Comparison of ENCODE assay signal across 14 mouse cellular contexts in the genomic region with DNA sequence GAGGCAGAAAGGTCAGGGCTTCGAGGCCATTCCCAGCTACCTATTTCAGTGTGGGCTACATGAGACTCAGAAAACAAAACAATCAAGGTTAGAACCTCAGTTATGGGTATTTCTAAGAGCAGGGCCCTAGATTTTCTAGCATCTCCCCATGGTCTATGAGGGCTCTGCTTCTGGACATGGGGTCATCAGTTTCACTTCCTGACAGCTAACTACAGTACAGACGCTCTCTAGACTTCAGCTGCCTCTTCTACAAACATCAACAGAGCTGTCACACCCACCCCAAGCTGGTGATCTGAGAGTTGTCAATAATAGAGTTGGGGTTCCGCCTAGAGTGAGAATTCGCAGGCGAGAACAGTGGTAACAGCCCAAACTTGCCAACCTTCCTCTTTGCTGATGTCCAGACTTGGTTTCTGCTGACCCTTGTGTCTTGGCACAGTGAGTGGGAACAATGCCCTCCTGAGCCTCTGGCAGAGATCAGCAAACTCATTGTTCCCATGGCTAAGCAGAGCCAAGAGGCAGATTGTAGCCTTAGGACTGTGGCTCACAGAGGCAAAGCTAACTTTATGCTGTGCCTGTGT. TPM values are rescaled to one million over a fixed set of nuclear protein-coding genes. Genes with fewer than 3 reads are reported as not detected.
DNase-seq lines count a peak whose midpoint lies in the region; ATAC-seq lines count a peak whose summit lies in the region.
"Had no signal": no experiment of that assay in that cellular context is flagged by ENCODE, and none has a peak within 500 bp of the region (broad histone marks: within the 10 kb centered on the region; RNA-seq: fewer than 3 reads in every experiment).

No protein-coding gene starts in this region.

- H3K36me3 ChIP-seq in heart, embryonic 12.5 days = no peaks in the 10 kb centered on the region
- H3K36me3 ChIP-seq in splenic B cell, adult 2 months (ENCODE audit: control insufficient read depth, insufficient read depth, low read length, poor library complexity, severe bottlenecking) = no peaks in the 10 kb centered on the region
- H3K36me3 ChIP-seq: embryonic facial prominence, embryonic 12.5 days; forebrain, embryonic 15.5 days; intestine, embryonic 15.5 days had no signal

- H3K27me3 ChIP-seq in heart, embryonic 12.5 days (replicated peaks) = no peaks in the 10 kb centered on the region
- H3K27me3 ChIP-seq in splenic B cell, adult 2 months (ENCODE audit: control insufficient read depth, insufficient read depth, low read length, poor library complexity, severe bottlenecking) = no peaks in the 10 kb centered on the region
- H3K27me3 ChIP-seq: embryonic facial prominence, embryonic 12.5 days; forebrain, embryonic 15.5 days; intestine, embryonic 15.5 days had no signal

- no peak overlapping the region for H3K4me3 ChIP-seq in heart, embryonic 12.5 days
- H3K4me3 ChIP-seq: embryonic facial prominence, embryonic 12.5 days; forebrain, embryonic 15.5 days; intestine, embryonic 15.5 days had no signal

- no peaks in the 10 kb centered on the region for H3K9me3 ChIP-seq in heart, embryonic 12.5 days (replicated peaks)
- H3K9me3 ChIP-seq: embryonic facial prominence, embryonic 12.5 days; forebrain, embryonic 15.5 days; intestine, embryonic 15.5 days had no signal

- no peak overlapping the region for H3K27ac ChIP-seq in heart, embryonic 12.5 days (ENCODE audit: poor library complexity, severe bottlenecking)
- H3K27ac ChIP-seq: embryonic facial prominence, embryonic 12.5 days; forebrain, embryonic 15.5 days; intestine, embryonic 15.5 days had no signal

- no peak for ATAC-seq in heart, embryonic 12.5 days (ENCODE audit: insufficient number of reproducible peaks, low FRiP score)
- ATAC-seq: forebrain, embryonic 15.5 days; intestine, embryonic 15.5 days had no signal

- no peak overlapping the region for H3K9ac ChIP-seq in heart, embryonic 12.5 days
- H3K9ac ChIP-seq: embryonic facial prominence, embryonic 12.5 days; forebrain, embryonic 15.5 days; intestine, embryonic 15.5 days had no signal

- H3K4me1 ChIP-seq in heart, embryonic 12.5 days (replicated peaks) = no peaks in the 10 kb centered on the region
- H3K4me1 ChIP-seq: embryonic facial prominence, embryonic 12.5 days; forebrain, embryonic 15.5 days; intestine, embryonic 15.5 days had no signal

- DNase-seq in heart, adult 8-10 months (ENCODE audit: low spot score) = peak; percentile 13
- peak; percentile 15 for DNase-seq in right cerebral cortex, adult 18-20 months
- no peak for DNase-seq in right cerebral cortex, postnatal 14 days
- DNase-seq in layer of hippocampus, adult 8-10 months (ENCODE audit: low spot score in 2 of 2) = peak; percentile 13 to 23
- DNase-seq in splenic B cell, adult 2 months (ENCODE audit: low read depth, low spot score) = peak; percentile 5
- DNase-seq in c-Kit-positive CD71-positive TER-119-positive erythroid progenitor cells, embryonic 14.5 days (ENCODE audit: low spot score) = no peak
- no peak for DNase-seq in thymus, postnatal 36 days
- DNase-seq: adrenal gland, postnatal 25 days; cerebellum, adult 8-10 months had no signal

- no peak overlapping the region for H3K4me2 ChIP-seq in heart, embryonic 12.5 days
- H3K4me2 ChIP-seq: embryonic facial prominence, embryonic 12.5 days; forebrain, embryonic 15.5 days; intestine, embryonic 15.5 days had no signal

- 76% methylated on average over 5 of the region's 5 CpGs for WGBS in heart, embryonic 12.5 days

RNA-seq across cellular contexts. Expression of a gene that starts 28.6 kb away (rescaled TPM):
- 10 to 100 TPM; 58.1 to 67.9 (median 61.7) TPM for total RNA-seq in heart, adult 8-10 months (2022)
- 74.9 and 77.5 TPM in 2 replicates for polyA plus RNA-seq in heart, embryonic 12.5 days (2016; fragmentation: Nextera tagmentation; extraction: Ambion mirVana)
- total RNA-seq in layer of hippocampus, adult 8-10 months (2022) = 10 to 100 TPM; 81.2 to 88.4 (median 85.3) TPM

RNA-seq across cellular contexts. Expression of a gene that starts 30.9 kb away (rescaled TPM):
- total RNA-seq in heart, adult 8-10 months (2022) = under 1 TPM in 2 of 4 experiments, not detected in 2; 0.53 to 0.78 TPM
- polyA plus RNA-seq in heart, embryonic 12.5 days (2016; fragmentation: Nextera tagmentation; extraction: Ambion mirVana) = not detected in 2 replicates
- under 1 TPM in 3 of 4 experiments, not detected in 1; 0.57 to 0.96 (median 0.68) TPM for total RNA-seq in layer of hippocampus, adult 8-10 months (2022)
- total RNA-seq: adrenal gland, postnatal 25 days; hematopoietic stem cell, adult 5-6 weeks had no signal
- polyA plus RNA-seq: embryonic facial prominence, embryonic 12.5 days; forebrain, embryonic 15.5 days; intestine, embryonic 15.5 days had no signal

RNA-seq across cellular contexts. Expression of a gene that starts 40.0 kb away (rescaled TPM):
- total RNA-seq in heart, adult 8-10 months (2022) = 10 to 100 TPM in 3 of 4 experiments, 1 to 10 TPM in 1; 9.4 to 12.3 (median 10.8) TPM
- 5.4 and 6.7 TPM in 2 replicates for polyA plus RNA-seq in heart, embryonic 12.5 days (2016; fragmentation: Nextera tagmentation; extraction: Ambion mirVana)
- 10 to 100 TPM; 23.8 to 32.9 (median 29.4) TPM for total RNA-seq in layer of hippocampus, adult 8-10 months (2022)

Comparison
In these comparisons a context has a peak if more than half of its experiments do, and no peak if none do; other contexts are left out.
1. DNase-seq: peak in heart, adult 8-10 months (single experiment), right cerebral cortex, adult 18-20 months (single experiment), layer of hippocampus, adult 8-10 months (2 of 2) and splenic B cell, adult 2 months (single experiment); none in right cerebral cortex, postnatal 14 days (single experiment), c-Kit-positive CD71-positive TER-119-positive erythroid progenitor cells, embryonic 14.5 days (single experiment) and thymus, postnatal 36 days (0 of 2).